Mouse (Mus musculus) kidney, adult 2 months (tissue): ENCODE results near the gene Tollip.

Experiments used
- CTCF ChIP-seq: fragments of 200-500 bp; conservative IDR thresholded peaks from 2 replicates; pipeline ENCODE4 v1.5.1; 2011; ENCODE audit warnings: low read depth, mild to moderate bottlenecking, control low read depth, low read length, moderate library complexity, mixed read lengths; ENCODE audit not compliant: insufficient read depth, insufficient read length
- POLR2A ChIP-seq: fragments of 200-500 bp; IDR thresholded peaks from one replicate; pipeline ENCODE4 v1.6.1; 2011; ENCODE audit warnings: low read depth, low read length, control low read depth

- TF ChIP-seq POLR2A (no peak), CTCF (no peak)
Measured at GRCm38 (mm10) chr7:141911305-141911704, 7.0 kb downstream of the Tollip start.
